Mouse (Mus musculus) intestine, postnatal 0 days (tissue): ENCODE data around the gene Crim1. TPM values are rescaled to one million over a fixed set of nuclear protein-coding genes. Genes with fewer than 3 reads are reported as not detected.

Experiments used
- ATAC-seq: fragments of 200-750 bp; cut with Nextera tagmentation; 2 replicates; pipeline ENCODE4 v1.8.0; 2017; ENCODE audit warnings: mild to moderate bottlenecking, moderate TSS enrichment, moderate library complexity
- H3K27ac ChIP-seq: fragments of 300-500 bp; sonication (generic); 2 replicates; pipeline ENCODE4 v1.5.1; 2014; ENCODE audit warnings: mild to moderate bottlenecking, low read depth, low read length, moderate library complexity
- H3K27me3 ChIP-seq: fragments of 300-500 bp; sonication (generic); replicated peaks from 2 replicates; pipeline ENCODE4 v1.6.1; 2014; ENCODE audit warnings: low read length, mixed read lengths; ENCODE audit not compliant: control insufficient read depth, insufficient read depth
- H3K36me3 ChIP-seq: fragments of 300-500 bp; sonication (generic); 2 replicates; pipeline ENCODE4 v1.6.1; 2014; ENCODE audit warnings: mild to moderate bottlenecking, moderate library complexity; ENCODE audit not compliant: control insufficient read depth, insufficient read depth
- H3K4me1 ChIP-seq: fragments of 300-500 bp; sonication (generic); replicated peaks from 2 replicates; pipeline ENCODE4 v1.6.1; 2014; ENCODE audit warnings: antibody characterized with exemption, low read length, mixed read lengths; ENCODE audit not compliant: control insufficient read depth, insufficient read depth
- H3K4me2 ChIP-seq: fragments of 300-500 bp; sonication (generic); replicated peaks from 2 replicates; pipeline ENCODE4 v1.6.1; 2014; ENCODE audit warnings: low read depth, mild to moderate bottlenecking, moderate library complexity
- H3K4me3 ChIP-seq: fragments of 300-500 bp; sonication (generic); 2 replicates; pipeline ENCODE4 v1.5.1; 2014; ENCODE audit warnings: low read depth, low read length
- H3K9ac ChIP-seq: fragments of 300-500 bp; sonication (generic); 2 replicates; pipeline ENCODE4 v1.6.1; 2014; ENCODE audit warnings: mild to moderate bottlenecking, low read depth, low read length
- H3K9me3 ChIP-seq: fragments of 300-500 bp; sonication (generic); 2 replicates; pipeline ENCODE4 v1.6.1; 2016; ENCODE audit warnings: mixed run types; ENCODE audit not compliant: control insufficient read depth
- CTCF ChIP-seq: sonication (generic); IDR thresholded peaks from 2 replicates; pipeline ENCODE4 v1.5.1; 2016; ENCODE audit warnings: low read depth, mild to moderate bottlenecking, control low read depth, antibody characterized with exemption, moderate library complexity
- WGBS: fragments of 180-500 bp; shearing (Covaris S2); extraction: QIAGEN DNeasy Blood & Tissue Kit; methylation state at CpG from one replicate; pipeline ENCODE4 v1.1.7; 2014; 5-methylcytosine and 5-hydroxymethylcytosine counted together
- microRNA-seq: library from miRNA; unstranded; fragments of <30 nt; microRNA quantifications from one replicate; pipeline ENCODE4, GENCODE M21; 2016
- polyA plus RNA-seq: library from polyadenylated mRNA; unstranded; fragments of >200 nt; fragmentation: Nextera tagmentation; extraction: Ambion mirVana; gene quantifications from 2 replicates; pipeline ENCODE4 v1.2.1, GENCODE M21; 2015

Crim1 gene
- polyA plus RNA-seq, 1 experiment from 2014 or later = 7.7 TPM

DNA sequence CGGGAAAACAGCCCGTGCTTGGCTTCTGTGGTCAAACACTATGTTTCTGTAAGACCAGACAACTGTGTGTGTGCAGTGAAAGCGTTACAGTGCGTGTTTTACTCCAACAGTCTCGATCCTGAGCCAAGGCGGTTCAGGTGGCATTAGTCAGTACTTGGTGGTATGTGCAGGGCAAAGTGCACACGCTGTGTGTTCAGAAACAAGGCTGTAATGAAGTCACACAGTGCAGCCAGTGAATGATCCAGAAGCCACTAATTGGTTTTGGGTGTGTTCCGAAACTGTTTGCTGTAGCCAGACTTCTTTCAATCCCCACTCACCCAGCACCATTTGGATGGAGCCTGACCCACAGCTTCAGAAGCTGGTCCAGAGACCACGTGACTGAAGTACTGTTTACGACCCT, 208.3 kb downstream of the Crim1 start:
- ATAC-seq = peak; percentile 85
- Histone ChIP-seq H3K4me2 (no peak overlapping the region), H3K27ac (peak overlapping the region; percentile 71), H3K4me1 (peaks cover 7% of the 10 kb centered on the region; the same call in 1 of the 2 replicates), H3K9me3 (no peaks in the 10 kb centered on the region), H3K4me3 (no peak overlapping the region), H3K9ac (no peak overlapping the region), H3K27me3 (no peaks in the 10 kb centered on the region), H3K36me3 (peaks cover 12% of the 10 kb centered on the region)
- WGBS = 60% methylated on average over 10 of the region's 10 CpGs
- no peak for TF ChIP-seq CTCF

DNA sequence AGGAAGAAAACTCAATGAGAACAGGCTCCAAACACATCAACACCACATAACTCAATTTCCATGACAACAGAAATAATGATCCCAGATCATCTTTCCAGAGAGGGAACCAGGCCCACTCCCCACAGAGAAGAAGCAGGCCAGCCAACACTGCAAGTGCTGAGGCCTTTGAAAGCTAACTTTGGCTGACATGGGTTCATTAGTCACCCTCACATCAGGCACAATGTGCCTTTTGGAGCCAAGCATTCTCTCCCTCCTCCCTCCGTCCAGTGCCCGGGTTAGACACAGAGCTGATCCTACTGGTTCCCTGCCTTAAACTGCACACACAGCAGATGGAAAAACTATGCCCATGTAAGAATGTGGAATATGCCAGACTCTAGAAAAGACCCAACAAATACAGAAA, 209.9 kb downstream of the Crim1 start:
- Histone ChIP-seq H3K4me3 (no peak overlapping the region), H3K4me1 (peaks cover 9% of the 10 kb centered on the region; the same call in 1 of the 2 replicates), H3K9me3 (no peaks in the 10 kb centered on the region), H3K36me3 (peaks cover 12% of the 10 kb centered on the region), H3K4me2 (no peak overlapping the region), H3K27ac (no peak overlapping the region), H3K9ac (no peak overlapping the region), H3K27me3 (no peaks in the 10 kb centered on the region)
- ATAC-seq = no peak
- no peak for TF ChIP-seq CTCF
- WGBS = 60% methylated on average over 2 of the region's 2 CpGs

DNA sequence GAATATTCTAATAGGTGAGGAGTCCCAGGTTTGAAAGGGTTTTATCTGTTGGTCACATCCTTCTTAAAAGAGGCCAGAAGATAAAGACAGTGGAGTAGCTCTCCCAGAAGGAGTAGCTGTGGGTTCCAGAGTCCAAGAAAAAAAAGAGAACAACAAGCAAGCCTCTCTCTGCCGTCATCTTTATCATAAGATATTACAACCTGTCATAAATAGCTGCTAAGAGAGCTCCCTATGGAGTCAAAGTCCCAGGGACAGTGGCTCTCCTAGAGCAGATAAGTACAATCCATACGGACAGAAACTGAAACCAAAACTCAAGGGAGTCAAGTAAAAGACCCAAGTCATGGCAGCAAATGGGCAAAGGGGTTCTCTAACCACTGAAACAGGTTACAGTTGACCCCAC, 215.2 kb downstream of the Crim1 start:
- Histone ChIP-seq H3K36me3 (peaks cover 12% of the 10 kb centered on the region), H3K4me2 (peak overlapping the region; percentile 24; the same call in 1 of the 2 replicates), H3K27ac (peak overlapping the region; percentile 88), H3K4me3 (no peak overlapping the region), H3K9ac (no peak overlapping the region), H3K9me3 (no peaks in the 10 kb centered on the region), H3K4me1 (peaks cover 14% of the 10 kb centered on the region), H3K27me3 (no peaks in the 10 kb centered on the region)
- peak; percentile 86 for ATAC-seq
- no peak for TF ChIP-seq CTCF
- 43% methylated on average over 2 of the region's 2 CpGs for WGBS

DNA sequence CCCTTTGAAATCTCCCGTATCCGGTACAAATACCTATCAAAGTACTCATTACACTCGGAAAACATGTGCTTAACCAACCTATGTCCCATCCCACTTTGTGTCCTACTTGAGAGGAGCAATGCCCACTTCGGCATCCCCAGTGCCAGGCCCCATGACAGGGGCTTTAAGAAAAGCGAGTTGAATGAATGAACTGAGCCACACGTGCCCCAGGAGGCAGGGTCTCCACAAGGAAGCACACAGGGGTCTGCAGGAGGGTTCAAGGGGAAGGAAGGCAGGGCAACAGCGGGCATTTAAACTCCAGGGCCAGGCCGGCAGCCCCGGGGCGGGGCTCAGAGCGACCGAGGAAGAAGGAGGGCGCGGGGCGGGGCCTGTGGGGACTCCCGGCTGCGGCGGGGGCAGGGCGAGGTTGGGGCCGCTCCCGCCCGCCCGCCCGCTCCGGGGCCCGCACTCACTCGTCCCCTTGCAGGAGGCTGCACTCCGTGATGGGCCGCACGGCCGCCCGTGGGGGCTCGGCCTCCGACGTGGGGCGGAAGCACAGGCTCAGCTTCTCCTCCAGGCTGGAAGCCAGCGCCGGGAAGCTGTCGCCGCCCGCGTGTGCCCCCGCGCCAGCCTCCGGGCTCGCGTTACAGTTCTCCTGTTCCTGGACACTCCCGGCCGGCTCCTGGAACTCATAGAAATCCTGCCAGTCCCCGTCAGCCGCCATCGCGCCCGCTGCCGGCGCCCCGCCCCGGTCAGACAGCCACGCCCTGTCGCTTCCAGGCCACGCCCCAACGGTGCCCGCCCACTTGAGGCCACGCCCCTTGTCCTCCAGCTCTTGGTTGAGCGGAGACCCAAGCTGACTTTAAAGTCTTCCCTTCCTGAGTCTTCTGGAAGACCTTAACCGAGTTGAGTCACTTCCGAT, 217.6 kb downstream of the Crim1 start, which contains the start of gene Fez2:
Gene Fez2 (minus strand): TSS at position 772 of the 901 bp plus-strand sequence.
- H3K36me3 ChIP-seq = peaks cover 4% of the 10 kb centered on the region; the same call in 1 of the 2 replicates
- peaks cover 14% of the 10 kb centered on the region for H3K4me1 ChIP-seq
- no peaks in the 10 kb centered on the region for H3K27me3 ChIP-seq
- WGBS = 1% methylated on average over 52 of the region's 67 CpGs
- peak within 1 kb of the TSS; percentile 96 for H3K9ac ChIP-seq
- H3K27ac ChIP-seq = peak within 1 kb of the TSS; percentile 99
- no peaks in the 10 kb centered on the region for H3K9me3 ChIP-seq
- peak; percentile 91 for ATAC-seq
- H3K4me3 ChIP-seq = peak within 1 kb of the TSS; percentile 91
- peak within 1 kb of the TSS; percentile 89 for H3K4me2 ChIP-seq
- no peak for TF ChIP-seq CTCF

DNA sequence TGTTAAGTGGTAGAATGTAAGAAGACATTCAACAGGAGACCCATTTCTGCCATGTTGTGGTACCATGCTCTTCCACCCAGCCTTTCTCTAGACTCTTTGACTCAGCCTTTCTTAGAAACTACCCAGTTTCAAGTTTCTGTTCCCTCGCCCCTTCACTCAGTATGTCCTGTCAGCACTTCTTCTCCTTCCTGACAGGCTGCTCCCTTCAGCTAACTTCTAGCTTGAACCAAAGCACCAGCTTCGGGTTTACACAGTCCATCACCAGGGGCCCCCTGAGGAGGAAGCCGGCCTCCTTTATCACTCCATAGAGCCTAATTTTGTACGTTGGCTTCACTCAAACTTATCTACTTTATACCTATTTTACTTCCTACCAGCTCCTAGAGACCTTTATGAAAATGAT, 219.2 kb downstream of the Crim1 start:
- Histone ChIP-seq H3K4me2 (no peak overlapping the region), H3K4me3 (no peak overlapping the region), H3K27me3 (no peaks in the 10 kb centered on the region), H3K36me3 (no peaks in the 10 kb centered on the region), H3K27ac (no peak overlapping the region), H3K4me1 (peaks cover 10% of the 10 kb centered on the region), H3K9me3 (no peaks in the 10 kb centered on the region), H3K9ac (no peak overlapping the region)
- no peak for TF ChIP-seq CTCF
- 64% methylated on average over 4 of the region's 4 CpGs for WGBS
- no peak for ATAC-seq

DNA sequence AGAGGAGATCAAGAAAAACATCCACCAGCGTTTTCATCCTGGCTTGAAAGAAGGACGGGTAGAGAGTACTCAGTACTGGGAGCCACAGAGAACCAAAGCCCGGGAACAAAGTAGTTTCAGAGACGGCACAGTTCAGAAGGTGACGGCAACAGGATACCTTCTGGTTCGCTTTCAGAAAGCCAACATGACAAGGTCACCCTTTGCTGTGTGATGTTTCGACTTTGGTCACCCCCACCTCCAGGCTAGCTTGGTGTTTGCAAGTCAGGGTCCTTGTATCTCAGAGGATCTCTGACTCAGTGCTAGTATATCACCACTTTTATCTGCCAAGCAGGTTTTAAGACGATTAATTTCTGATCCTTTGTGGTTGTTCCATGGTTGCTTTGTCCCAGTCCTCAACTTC, 225.0 kb downstream of the Crim1 start:
- TF ChIP-seq CTCF = no peak
- Histone ChIP-seq H3K4me2 (no peak overlapping the region), H3K27ac (no peak overlapping the region), H3K36me3 (no peaks in the 10 kb centered on the region), H3K9ac (no peak overlapping the region), H3K9me3 (no peaks in the 10 kb centered on the region), H3K4me3 (no peak overlapping the region), H3K27me3 (no peaks in the 10 kb centered on the region), H3K4me1 (no peaks in the 10 kb centered on the region)
- 86% methylated on average over 8 of the region's 8 CpGs for WGBS
- no peak for ATAC-seq

Small RNA genes lying within 50 kb of the gene (microRNA-seq; reads per million reads assigned to microRNA genes)
- gene Gm25069 = not detected

Other genes starting within 250 kb of the Crim1 start
- 59.4 and 62.3 TPM in 2 replicates for gene Fez2, start 217.9 kb downstream of the Crim1 start, polyA plus RNA-seq